Mouse (Mus musculus): ENCODE results near the gene Fkbpl.

GRCm38 (mm10) chr17:34640778-34641601 lies 3.6 kb upstream of the Fkbpl start:
- TF ChIP-seq CTCF (IDR thresholded peaks at IDR 0.05; ENCODE audit: extremely low read depth, insufficient read depth, insufficient read length, insufficient replicate concordance) (no peak), POLR2A (IDR thresholded peaks at IDR 0.05; ENCODE audit: low read depth, low read length) (no peak)

Measured in spleen, adult 2 months (tissue).